Mouse (Mus musculus) G1E (cell line): ENCODE results near the gene Tes.

Source experiments
- CTCF ChIP-seq: IDR thresholded peaks from 2 replicates; pipeline ENCODE4 v1.5.1; 2012; ENCODE audit warnings: low read depth, low read length, inconsistent platforms, mixed read lengths
- GATA1 ChIP-seq: IDR thresholded peaks from 2 replicates; pipeline ENCODE4 v1.6.1; 2012; ENCODE audit warnings: borderline replicate concordance, low read length, inconsistent platforms, mixed read lengths
- POLR2AphosphoS5 ChIP-seq: IDR thresholded peaks from 2 replicates; pipeline ENCODE4 v1.6.1; 2012; ENCODE audit warnings: low read depth, low read length, inconsistent platforms; ENCODE audit not compliant: insufficient replicate concordance
- TAL1 ChIP-seq: conservative IDR thresholded peaks from 2 replicates; pipeline ENCODE4 v1.6.1; 2012; ENCODE audit warnings: low read depth, low read length, inconsistent platforms, mixed read lengths

DNA sequence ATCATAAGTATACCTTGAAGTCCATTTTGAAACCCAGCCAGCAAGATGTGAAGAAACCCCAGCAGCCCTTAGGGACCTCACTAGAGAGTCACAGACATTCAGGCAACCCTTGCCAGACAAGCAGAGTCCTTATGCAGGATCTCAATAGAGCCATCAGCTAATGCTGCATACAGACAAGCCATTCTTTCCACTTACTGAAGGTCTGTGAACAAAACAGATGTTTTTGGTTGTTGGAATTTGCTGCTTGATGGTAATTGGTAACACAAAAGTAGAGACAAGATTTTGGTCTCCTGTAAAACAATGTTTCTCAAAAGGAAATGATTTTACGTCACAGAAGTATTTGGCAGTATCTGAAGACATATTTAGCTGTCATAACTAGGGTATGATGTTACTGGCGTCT, 10.2 kb upstream of the Tes start:
- no peak for TF ChIP-seq GATA1
- TF ChIP-seq CTCF = no peak
- no peak for TF ChIP-seq TAL1
- no peak for TF ChIP-seq POLR2AphosphoS5
